Mouse (Mus musculus): ENCODE results near the gene Elmo3. TPM values are rescaled to one million over a fixed set of nuclear protein-coding genes. Genes with fewer than 3 reads are reported as not detected.
A peak's percentile ranks its signal among the peaks of the same experiment; 100 is the strongest.

Gene Elmo3
- polyA plus RNA-seq, 1 experiment from 2014 or later = 3.5 TPM

GRCm38 (mm10) chr8:105345061-105345975, 39.9 kb downstream of the Elmo3 start:
- Histone ChIP-seq H3K36me3 (replicated peaks) (peaks cover 2% of the 10 kb centered on the region; the same call in 1 of the 2 replicates), H3K4me3 (peak overlapping the region; percentile 70), H3K27ac (replicated peaks) (peak overlapping the region; percentile 86), H3K4me1 (peaks cover 66% of the 10 kb centered on the region), H3K9me3 (no peaks in the 10 kb centered on the region), H3K27me3 (replicated peaks; ENCODE audit: low read depth, poor library complexity, severe bottlenecking) (peaks cover 10% of the 10 kb centered on the region; the same call in 1 of the 2 replicates)
- WGBS = 55% methylated on average over 7 of the region's 7 CpGs
- DNase-seq (ENCODE audit: low spot score) = no peak

GRCm38 (mm10) chr8:105346611-105347427, 41.4 kb downstream of the Elmo3 start:
- peaks cover 65% of the 10 kb centered on the region for H3K4me1 ChIP-seq

GRCm38 (mm10) chr8:105347428-105348221, 42.2 kb downstream of the Elmo3 start, which contains the start of gene Fhod1:
Fhod1 (minus strand) TSS chr8:105347953.
- 0 out of 2 replicates have a peak, but pooled peaks cover 2% of the 10 kb centered on the region for H3K36me3 ChIP-seq (replicated peaks)
- H3K27ac ChIP-seq (replicated peaks) = peak within 1 kb of the TSS; percentile 86
- H3K4me1 ChIP-seq = peaks cover 65% of the 10 kb centered on the region
- WGBS = under 1% methylated on average over 53 of the region's 53 CpGs
- peaks cover 18% of the 10 kb centered on the region; the same call in 1 of the 2 replicates for H3K27me3 ChIP-seq (replicated peaks; ENCODE audit: low read depth, poor library complexity, severe bottlenecking)
- no peaks in the 10 kb centered on the region for H3K9me3 ChIP-seq
- DNase-seq (ENCODE audit: low spot score) = peak; percentile 97
- peak within 1 kb of the TSS; percentile 70 for H3K4me3 ChIP-seq

More at GRCm38 (mm10) chr8:105346611-105347427, 41.4 kb downstream of the Elmo3 start:
- WGBS = under 1% methylated on average over 34 of the region's 34 CpGs
- peaks cover 18% of the 10 kb centered on the region; the same call in 1 of the 2 replicates for H3K27me3 ChIP-seq (replicated peaks; ENCODE audit: low read depth, poor library complexity, severe bottlenecking)
- no peaks in the 10 kb centered on the region for H3K9me3 ChIP-seq
- peak; percentile 76 for DNase-seq (ENCODE audit: low spot score)
- H3K4me3 ChIP-seq = peak overlapping the region; percentile 70
- 0 out of 2 replicates have a peak, but pooled peaks cover 2% of the 10 kb centered on the region for H3K36me3 ChIP-seq (replicated peaks)
- peak overlapping the region; percentile 86 for H3K27ac ChIP-seq (replicated peaks)

GRCm38 (mm10) chr8:105348450-105349095, 43.2 kb downstream of the Elmo3 start, which contains the start of gene Slc9a5:
Slc9a5 (plus strand) TSS chr8:105348843.
- peak within 1 kb of the TSS; percentile 70 for H3K4me3 ChIP-seq
- H3K27ac ChIP-seq (replicated peaks) = peak within 1 kb of the TSS; percentile 86
- H3K4me1 ChIP-seq = peaks cover 65% of the 10 kb centered on the region
- H3K36me3 ChIP-seq (replicated peaks) = peaks cover 6% of the 10 kb centered on the region; the same call in 1 of the 2 replicates
- H3K27me3 ChIP-seq (replicated peaks; ENCODE audit: low read depth, poor library complexity, severe bottlenecking) = peaks cover 18% of the 10 kb centered on the region; the same call in 1 of the 2 replicates
- peak; percentile 92 for DNase-seq (ENCODE audit: low spot score)
- WGBS = under 1% methylated on average over 34 of the region's 34 CpGs
- H3K9me3 ChIP-seq = no peaks in the 10 kb centered on the region

GRCm38 (mm10) chr8:105349096-105349771, 43.8 kb downstream of the Elmo3 start:
- WGBS = 2% methylated on average over 48 of the region's 48 CpGs
- no peaks in the 10 kb centered on the region for H3K9me3 ChIP-seq
- H3K4me1 ChIP-seq = peaks cover 64% of the 10 kb centered on the region
- peak; percentile 77 for DNase-seq (ENCODE audit: low spot score)
- peak overlapping the region; percentile 70 for H3K4me3 ChIP-seq
- H3K36me3 ChIP-seq (replicated peaks) = peaks cover 6% of the 10 kb centered on the region; the same call in 1 of the 2 replicates
- peaks cover 18% of the 10 kb centered on the region; the same call in 1 of the 2 replicates for H3K27me3 ChIP-seq (replicated peaks; ENCODE audit: low read depth, poor library complexity, severe bottlenecking)
- H3K27ac ChIP-seq (replicated peaks) = peak overlapping the region; percentile 86

- Histone ChIP-seq H3K4me1 (peaks cover 64% of the 10 kb centered on the region), H3K9me3 (no peaks in the 10 kb centered on the region), H3K27me3 (replicated peaks; ENCODE audit: low read depth, poor library complexity, severe bottlenecking) (peaks cover 18% of the 10 kb centered on the region; the same call in 1 of the 2 replicates), H3K27ac (replicated peaks) (no peak overlapping the region), H3K4me3 (peak overlapping the region; percentile 70), H3K36me3 (replicated peaks) (peaks cover 9% of the 10 kb centered on the region)
- DNase-seq (ENCODE audit: low spot score) = no peak
- WGBS = 42% methylated on average over 7 of the region's 7 CpGs
Observed at GRCm38 (mm10) chr8:105350186-105350585, 44.8 kb downstream of the Elmo3 start.

- H3K36me3 ChIP-seq (replicated peaks) = peaks cover 43% of the 10 kb centered on the region
- no peak overlapping the region for H3K27ac ChIP-seq (replicated peaks)
- H3K9me3 ChIP-seq = no peaks in the 10 kb centered on the region
- H3K27me3 ChIP-seq (replicated peaks; ENCODE audit: low read depth, poor library complexity, severe bottlenecking) = peaks cover 18% of the 10 kb centered on the region; the same call in 1 of the 2 replicates
- no peak for DNase-seq (ENCODE audit: low spot score)
- peaks cover 49% of the 10 kb centered on the region for H3K4me1 ChIP-seq
- no peak overlapping the region for H3K4me3 ChIP-seq
- WGBS = 81% methylated on average over 8 of the region's 8 CpGs
Observed at GRCm38 (mm10) chr8:105353583-105354135, 48.3 kb downstream of the Elmo3 start.

- no peak overlapping the region for H3K27ac ChIP-seq (replicated peaks)
- H3K9me3 ChIP-seq = no peaks in the 10 kb centered on the region
- WGBS = 89% methylated on average over 4 of the region's 4 CpGs
- H3K4me1 ChIP-seq = peaks cover 50% of the 10 kb centered on the region
- DNase-seq (ENCODE audit: low spot score) = no peak
- peak overlapping the region; percentile 25; the same call in 1 of the 2 replicates for H3K4me3 ChIP-seq
- peaks cover 15% of the 10 kb centered on the region; the same call in 1 of the 2 replicates for H3K27me3 ChIP-seq (replicated peaks; ENCODE audit: low read depth, poor library complexity, severe bottlenecking)
- peaks cover 50% of the 10 kb centered on the region for H3K36me3 ChIP-seq (replicated peaks)
Observed at GRCm38 (mm10) chr8:105354549-105354948, 49.1 kb downstream of the Elmo3 start.

- peak overlapping the region; percentile 51 for H3K27ac ChIP-seq (replicated peaks)
- DNase-seq (ENCODE audit: low spot score) = peak; percentile 63
- H3K4me3 ChIP-seq = peak overlapping the region; percentile 25; the same call in 1 of the 2 replicates
- H3K9me3 ChIP-seq = no peaks in the 10 kb centered on the region
- H3K27me3 ChIP-seq (replicated peaks; ENCODE audit: low read depth, poor library complexity, severe bottlenecking) = 0 out of 2 replicates have a peak, but pooled peaks cover 7% of the 10 kb centered on the region
- 57% methylated on average over 26 of the region's 26 CpGs for WGBS
- H3K4me1 ChIP-seq = peaks cover 46% of the 10 kb centered on the region
- peaks cover 50% of the 10 kb centered on the region for H3K36me3 ChIP-seq (replicated peaks)
Observed at GRCm38 (mm10) chr8:105355179-105356024, 50.0 kb downstream of the Elmo3 start.

GRCm38 (mm10) chr8:105356681-105357080, 51.3 kb downstream of the Elmo3 start:
- Histone ChIP-seq H3K4me1 (peaks cover 40% of the 10 kb centered on the region), H3K27ac (replicated peaks) (0 out of 2 replicates have a peak overlapping the region, but pooled peaks have one; percentile 30), H3K36me3 (replicated peaks) (peaks cover 54% of the 10 kb centered on the region), H3K9me3 (no peaks in the 10 kb centered on the region), H3K27me3 (replicated peaks; ENCODE audit: low read depth, poor library complexity, severe bottlenecking) (no peaks in the 10 kb centered on the region), H3K4me3 (no peak overlapping the region)
- DNase-seq (ENCODE audit: low spot score) = no peak
- 90% methylated on average over 14 of the region's 14 CpGs for WGBS
